Mouse (Mus musculus) C2C12 (cell line): ENCODE data around the gene Frg2f1.

Source experiments
- CEBPB ChIP-seq: IDR thresholded peaks from one replicate; pipeline ENCODE4 v1.6.1; 2011; ENCODE audit warnings: low read depth, mild to moderate bottlenecking, control low read depth, moderate library complexity
- CTCF ChIP-seq: IDR thresholded peaks from one replicate; pipeline ENCODE4 v1.5.1; 2011; ENCODE audit not compliant: control insufficient read depth, insufficient read depth, insufficient read length
- FOSL1 ChIP-seq: IDR thresholded peaks from one replicate; pipeline ENCODE4 v1.8.0; 2011; ENCODE audit warnings: mild to moderate bottlenecking, low read length; ENCODE audit not compliant: poor library complexity, insufficient read depth, severe bottlenecking
- MAX ChIP-seq: IDR thresholded peaks from one replicate; pipeline ENCODE4 v1.6.1; 2011; ENCODE audit warnings: mild to moderate bottlenecking, control low read depth
- MYOG ChIP-seq: IDR thresholded peaks from one replicate; pipeline ENCODE4 v1.6.1; 2011; ENCODE audit not compliant: control insufficient read depth, insufficient read length; ENCODE audit errors: extremely low read depth
- USF1 ChIP-seq: IDR thresholded peaks from one replicate; pipeline ENCODE4 v1.6.1; 2011; ENCODE audit warnings: low read depth, mild to moderate bottlenecking, control low read depth, moderate library complexity

- TF ChIP-seq CTCF, result no peak
- TF ChIP-seq MAX, result no peak
- TF ChIP-seq FOSL1, result no peak
- TF ChIP-seq MYOG, result no peak
- TF ChIP-seq USF1, result no peak
- no peak for TF ChIP-seq CEBPB
Observed at GRCm38 (mm10) chr4:119484882-119485281, 54.4 kb downstream of the Frg2f1 start.
